Mouse (Mus musculus): ENCODE measurements around the gene Tnip1.

- TF ChIP-seq POLR2A (IDR thresholded peaks at IDR 0.05; ENCODE audit: extremely low read depth, insufficient read depth, low read length) = no peak
- no peak for TF ChIP-seq CTCF (IDR thresholded peaks at IDR 0.05; ENCODE audit: low read depth, low read length)
These were observed 50.8 kb downstream of the Tnip1 start for GRCm38 (mm10) chr11:54911671-54912502.

All from liver, adult 2 months (tissue).